Mouse (Mus musculus): ENCODE results near the gene Zfp775.

DNA sequence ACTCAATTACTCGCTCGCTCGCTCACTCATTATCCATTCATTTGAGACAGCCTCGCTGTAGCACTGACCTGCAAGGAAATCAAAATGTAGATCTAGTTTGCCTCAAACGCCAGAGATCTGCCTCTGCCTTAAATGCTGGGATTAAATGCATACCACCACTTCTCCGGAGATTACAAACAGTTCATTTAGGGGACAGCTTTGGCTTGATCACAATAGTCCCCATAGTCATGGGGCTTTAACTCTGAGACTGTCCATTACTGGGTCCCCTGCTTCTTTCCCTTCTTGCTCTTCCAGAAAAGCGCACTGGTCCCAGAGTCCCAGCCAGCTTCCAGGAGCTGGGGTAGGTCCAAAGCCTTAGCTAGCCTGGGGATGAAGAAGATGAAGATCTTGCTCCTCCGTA is 24.6 kb downstream of the Zfp775 start, which contains the start of gene AI854703:
- TF ChIP-seq CTCF (IDR thresholded peaks at IDR 0.05; ENCODE audit: insufficient read depth, low read depth, low read length) (no peak), POLR2A (IDR thresholded peaks at IDR 0.05; ENCODE audit: insufficient read depth, low read depth, low read length) (no peak)
